Mouse (Mus musculus) urinary bladder, adult 18-20 months (tissue): ENCODE measurements around the gene Dnajc25.

Experiments used
- DNase-seq, 2 experiments: peaks; one replicate each; pipeline ENCODE4 v3.0.0; 2022; ENCODE audit warnings: low spot score in 2 of 2, mixed read lengths in 2 of 2

The Dnajc25 gene

GRCm38 (mm10) chr4:58994762-58995161, at the start of gene Dnajc25:
Dnajc25 (plus strand) TSS chr4:58995062.
- DNase-seq: no peak

- DNase-seq: no peak
Measured at GRCm38 (mm10) chr4:58948391-58948790, 46.5 kb upstream of the Dnajc25 start.

- no peak for DNase-seq
Measured at GRCm38 (mm10) chr4:58952630-58953029, 42.2 kb upstream of the Dnajc25 start.

GRCm38 (mm10) chr4:58961719-58962118, 33.1 kb upstream of the Dnajc25 start:
- no peak for DNase-seq

- no peak for DNase-seq
Measured at GRCm38 (mm10) chr4:58963271-58963670, 31.6 kb upstream of the Dnajc25 start.

- DNase-seq: no peak
Measured at GRCm38 (mm10) chr4:58965136-58965535, 29.7 kb upstream of the Dnajc25 start.

GRCm38 (mm10) chr4:58970678-58971077, 24.2 kb upstream of the Dnajc25 start:
- DNase-seq: no peak

GRCm38 (mm10) chr4:58975711-58976110, 19.2 kb upstream of the Dnajc25 start:
- no peak for DNase-seq

GRCm38 (mm10) chr4:58981421-58981820, 13.4 kb upstream of the Dnajc25 start:
- no peak for DNase-seq

- DNase-seq: no peak
Measured at GRCm38 (mm10) chr4:58982806-58983205, 12.1 kb upstream of the Dnajc25 start.

GRCm38 (mm10) chr4:58985157-58985648, 9.7 kb upstream of the Dnajc25 start:
- peak; percentile 73 to 74 for DNase-seq

GRCm38 (mm10) chr4:58986540-58987190, 8.2 kb upstream of the Dnajc25 start, which contains the start of gene Ptgr1:
Ptgr1 (minus strand) TSS chr4:58987119.
- peak; percentile 71 to 79 for DNase-seq

GRCm38 (mm10) chr4:58989303-58989898, 5.5 kb upstream of the Dnajc25 start:
- DNase-seq: no peak

- no peak for DNase-seq
Measured at GRCm38 (mm10) chr4:58990609-58991434, 4.0 kb upstream of the Dnajc25 start.

- no peak for DNase-seq
Measured at GRCm38 (mm10) chr4:58992195-58992594, 2.7 kb upstream of the Dnajc25 start.

GRCm38 (mm10) chr4:58995251-58995693, 410 bp downstream of the Dnajc25 start:
- peak in 1 of 2 experiments; percentile 10 for DNase-seq

GRCm38 (mm10) chr4:58997081-58997480, 2.2 kb downstream of the Dnajc25 start:
- peak in 1 of 2 experiments; percentile 8 for DNase-seq

- no peak for DNase-seq
Measured at GRCm38 (mm10) chr4:58998688-58999087, 3.8 kb downstream of the Dnajc25 start.

- peak; percentile 42 to 70 for DNase-seq
Measured at GRCm38 (mm10) chr4:58999686-59000085, 4.8 kb downstream of the Dnajc25 start.

- no peak for DNase-seq
Measured at GRCm38 (mm10) chr4:59000614-59001013, 5.8 kb downstream of the Dnajc25 start.

GRCm38 (mm10) chr4:59002948-59003805, 8.3 kb downstream of the Dnajc25 start, which contains the start of gene Gm20503:
Gm20503 (plus strand) TSS chr4:59003210.
- peak; percentile 81 to 86 for DNase-seq
